Mouse (Mus musculus): ENCODE measurements around the gene Pde4d.

DNA sequence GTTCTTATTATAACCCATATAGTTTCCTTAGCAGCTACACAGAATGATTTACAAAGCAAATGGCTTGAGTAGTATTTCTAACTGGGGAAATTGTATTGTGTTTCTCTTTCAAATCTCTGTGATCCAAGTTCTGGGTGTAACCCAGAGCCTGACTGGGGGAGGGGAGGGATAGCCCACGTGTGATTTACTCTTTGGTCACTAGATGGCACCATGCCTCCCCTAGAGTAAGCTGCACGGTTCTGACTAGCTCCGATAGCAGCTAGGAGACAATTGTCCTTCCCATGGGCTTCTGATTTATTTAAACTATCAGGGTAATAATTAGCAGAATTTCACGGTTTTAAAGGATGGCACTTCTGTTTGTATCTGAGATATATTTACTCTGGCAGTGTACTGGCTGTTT, 893.8 kb downstream of the Pde4d start:
- no peak for TF ChIP-seq POLR2A (IDR thresholded peaks at IDR 0.05; ENCODE audit: control insufficient read depth in 1 of 2, insufficient read depth in 1 of 2, low read depth in 1 of 2, low read length in 2 of 2, poor library complexity in 1 of 2)
- no peak for TF ChIP-seq ETS1 (IDR thresholded peaks at IDR 0.05; ENCODE audit: low read depth, low read length)
- peak; percentile 15; the same call in 1 of the 2 replicates for TF ChIP-seq ZC3H11A (IDR thresholded peaks at IDR 0.05; ENCODE audit: low read depth, low read length)
- TF ChIP-seq CTCF (IDR thresholded peaks at IDR 0.05 in 2 of 3, conservative IDR thresholded peaks at IDR 0.05 in 1 of 3; ENCODE audit: control insufficient read depth in 1 of 3, insufficient read depth in 1 of 3, low read depth in 2 of 3, low read length in 3 of 3, poor library complexity in 1 of 3, severe bottlenecking in 1 of 3), result peak; percentile 68 to 78 (median 69)
- TF ChIP-seq EP300 (IDR thresholded peaks at IDR 0.05; ENCODE audit: low read depth in 1 of 2, low read length in 2 of 2), result no peak
- no peak for TF ChIP-seq MAZ (IDR thresholded peaks at IDR 0.05; ENCODE audit: low read depth, low read length)
- 0 out of 2 replicates have a peak, but pooled peaks have one; percentile 40 for TF ChIP-seq MYC (IDR thresholded peaks at IDR 0.05; ENCODE audit: low read depth, low read length)
- TF ChIP-seq HCFC1 (IDR thresholded peaks at IDR 0.05; ENCODE audit: low read depth, low read length), result no peak
- no peak for TF ChIP-seq ZKSCAN1 (IDR thresholded peaks at IDR 0.05; ENCODE audit: low read depth, low read length)
- TF ChIP-seq RCOR1 (IDR thresholded peaks at IDR 0.05; ENCODE audit: low read depth, low read length), result no peak

Measured in MEL (cell line).